Mouse (Mus musculus) natural killer cell, adult 2 months (primary cell): Measurements from ENCODE around the gene Vmn2r2.

ENCODE experiments used
- DNase-seq, 2 experiments: peaks; one replicate each; pipeline ENCODE4 v3.0.0; 2022; ENCODE audit warnings: low spot score in 2 of 2

The Vmn2r2 gene

DNA sequence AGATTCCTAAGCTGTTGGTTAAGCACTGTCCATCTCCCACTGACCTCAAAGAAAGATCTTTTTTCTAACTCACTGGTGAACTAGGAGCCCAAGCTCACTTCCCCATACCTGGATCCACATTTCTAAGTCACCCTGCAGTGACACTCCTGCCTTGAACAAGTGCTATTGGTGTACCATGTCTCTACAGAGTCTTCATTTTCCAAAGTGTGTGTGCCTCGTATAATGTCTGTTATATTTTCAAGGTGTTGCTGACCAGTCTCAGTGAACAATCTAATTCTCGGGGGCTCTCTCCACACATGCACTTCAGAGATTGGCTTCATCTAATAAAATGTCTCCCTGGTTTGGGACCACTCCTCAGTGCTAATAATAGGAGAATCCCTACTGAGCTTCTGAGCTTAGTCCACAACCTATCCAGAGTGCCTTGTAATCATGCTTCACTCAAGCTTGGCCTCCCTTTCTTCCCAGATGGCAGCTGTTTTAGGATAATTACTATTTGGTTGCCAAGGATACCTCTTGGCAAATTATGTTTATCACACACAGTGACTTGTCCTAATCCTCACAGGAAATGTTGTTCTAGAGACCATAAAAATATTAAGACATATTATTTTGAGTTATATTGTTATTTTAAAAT, at the start of gene Vmn2r2:
Gene Vmn2r2, minus strand, starts transcription at position 51 of the 631 bp plus-strand sequence.
- no peak for DNase-seq

DNA sequence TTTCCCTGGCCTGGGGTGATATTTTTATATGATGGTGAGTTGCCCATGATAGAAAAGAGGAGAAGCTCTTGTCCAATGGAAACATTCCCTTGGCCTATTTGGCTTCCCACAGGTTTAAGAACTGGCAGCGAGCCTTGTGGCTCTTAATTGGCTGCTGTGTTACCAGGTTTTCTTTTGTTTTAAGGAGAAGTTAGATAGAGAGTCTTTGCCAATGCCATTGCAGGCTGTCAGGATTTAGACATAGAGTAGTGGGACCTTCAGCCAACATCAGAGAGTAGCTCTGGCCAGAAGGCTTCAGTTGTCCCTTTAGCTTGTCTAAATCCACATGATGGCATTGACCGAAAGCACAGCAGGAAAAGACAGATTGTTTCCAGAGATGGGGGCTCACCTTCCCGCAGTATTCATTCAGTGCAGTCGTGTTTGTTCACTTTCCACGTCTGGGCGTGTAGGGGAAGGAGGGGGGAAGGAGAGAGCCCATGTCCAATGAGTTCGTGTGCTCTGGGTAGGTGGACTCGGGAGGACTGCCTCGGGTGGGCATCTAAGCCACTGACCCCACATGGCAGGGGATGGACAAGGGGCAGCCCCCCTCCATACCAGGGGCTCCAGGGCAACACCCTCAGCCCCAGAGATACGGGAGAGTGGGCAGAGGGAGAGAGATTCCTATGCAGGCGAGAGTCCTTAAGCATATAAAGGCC, 28.2 kb downstream of the Vmn2r2 start:
- DNase-seq: no peak

- no peak for DNase-seq
These were observed 29.0 kb downstream of the Vmn2r2 start for GRCm38 (mm10) chr3:64112707-64113106.

DNA sequence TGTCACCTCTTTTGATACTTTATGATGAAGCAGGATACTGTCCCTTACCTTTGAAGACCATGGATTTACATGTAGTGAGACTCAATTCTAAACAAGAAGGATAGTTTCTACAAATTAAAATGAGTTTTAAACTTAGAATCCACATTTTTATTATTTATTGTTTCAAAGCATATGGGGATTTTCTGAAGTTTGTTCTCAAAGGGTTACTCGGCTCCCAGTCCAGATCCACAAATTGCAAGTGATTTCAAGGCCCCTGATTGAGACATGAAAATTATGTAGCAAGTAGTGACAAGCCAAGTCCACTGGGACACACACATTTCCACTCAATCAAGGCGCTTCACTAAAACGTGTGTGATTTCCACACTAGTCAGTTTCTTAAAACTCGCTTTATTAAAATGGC, 60.5 kb downstream of the Vmn2r2 start, which contains the start of gene Vmn2r1:
Gene Vmn2r1, plus strand, starts transcription at position 301 of the 400 bp plus-strand sequence.
- no peak for DNase-seq
